Mouse (Mus musculus) lung, embryonic 14.5 days (tissue): ENCODE measurements at regions not wholly inside any gene's neighbourhood (a gene's known extent, or its start where the extent isn't known, plus 50 kb on each side); places are given as distances from the start of the nearest gene placed in this dataset.

Experiments used
- ATAC-seq: fragments of 200-750 bp; cut with Nextera tagmentation; 2 replicates; pipeline ENCODE4 v1.8.0; 2017; ENCODE audit warnings: mild to moderate bottlenecking, moderate TSS enrichment, moderate library complexity; ENCODE audit not compliant: insufficient read depth
- DNase-seq: peaks from one replicate; pipeline ENCODE4 v3.0.0-alpha.2; 2015
- H3K27ac ChIP-seq: fragments of 300-500 bp; sonication (generic); 2 replicates; pipeline ENCODE4 v1.5.1; 2014; ENCODE audit warnings: low read depth, mild to moderate bottlenecking, moderate library complexity
- H3K27me3 ChIP-seq: fragments of 300-500 bp; sonication (generic); 2 replicates; pipeline ENCODE4 v1.6.1; 2014; ENCODE audit warnings: low read length, control low read depth; ENCODE audit not compliant: insufficient read depth
- H3K36me3 ChIP-seq: fragments of 300-500 bp; sonication (generic); 2 replicates; pipeline ENCODE4 v1.6.1; 2014; ENCODE audit warnings: control low read depth; ENCODE audit not compliant: insufficient read depth
- H3K4me1 ChIP-seq: fragments of 300-500 bp; sonication (generic); 2 replicates; pipeline ENCODE4 v1.6.1; 2014; ENCODE audit warnings: antibody characterized with exemption, control low read depth; ENCODE audit not compliant: insufficient read depth
- H3K4me2 ChIP-seq: fragments of 300-500 bp; sonication (generic); 2 replicates; pipeline ENCODE4 v1.6.1; 2014; ENCODE audit warnings: mild to moderate bottlenecking
- H3K4me3 ChIP-seq: fragments of 300-500 bp; sonication (generic); 2 replicates; pipeline ENCODE4 v1.5.1; 2014; ENCODE audit warnings: low read depth, low read length
- H3K9ac ChIP-seq: fragments of 300-500 bp; sonication (generic); 2 replicates; pipeline ENCODE4 v1.6.1; 2014
- H3K9me3 ChIP-seq: fragments of 300-500 bp; sonication (generic); 2 replicates; pipeline ENCODE4 v1.6.1; 2016; ENCODE audit warnings: low read depth, low read length, control low read depth
- CTCF ChIP-seq: IDR thresholded peaks from 2 replicates; pipeline ENCODE4 v1.5.1; 2016; ENCODE audit warnings: antibody characterized with exemption, low read depth
- WGBS: fragments of 180-500 bp; shearing (Covaris S2); extraction: QIAGEN DNeasy Blood & Tissue Kit; methylation state at CpG from one replicate; pipeline ENCODE4 v1.1.7; 2014; 5-methylcytosine and 5-hydroxymethylcytosine counted together

- TF ChIP-seq CTCF = no peak
- H3K4me2 ChIP-seq = no peak overlapping the region
- H3K4me1 ChIP-seq = no peaks in the 10 kb centered on the region
- no peaks in the 10 kb centered on the region for H3K9me3 ChIP-seq
- WGBS = 82% methylated on average over 1 of the region's 1 CpGs
- H3K36me3 ChIP-seq = no peaks in the 10 kb centered on the region
- DNase-seq (no peak), ATAC-seq (no peak)
- no peak overlapping the region for H3K27ac ChIP-seq
- no peaks in the 10 kb centered on the region for H3K27me3 ChIP-seq
- H3K4me3 ChIP-seq = no peak overlapping the region
- H3K9ac ChIP-seq = no peak overlapping the region
Measured at GRCm38 (mm10) chr19:18318391-18318944, 313.2 kb downstream of the Ostf1 start.

DNA sequence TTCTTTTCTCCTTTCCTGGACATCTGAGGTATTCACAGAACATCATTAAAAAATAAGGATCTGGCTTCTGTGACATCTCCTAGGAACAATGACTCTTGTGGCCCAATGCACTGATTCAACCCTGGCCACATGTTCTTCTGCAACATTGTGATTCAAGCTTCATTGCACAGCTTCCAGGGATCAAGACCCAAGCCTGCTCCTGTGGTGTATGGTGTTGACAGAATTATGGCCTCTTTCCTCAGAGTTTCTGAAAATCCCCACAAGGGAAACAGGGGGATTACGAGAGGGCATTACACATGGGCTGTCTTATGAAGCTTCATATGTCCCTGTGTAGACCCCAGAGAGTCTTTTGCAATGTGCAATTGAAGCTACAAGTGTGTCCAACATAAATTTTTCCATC lies 358.2 kb downstream of the Ostf1 start:
- no peaks in the 10 kb centered on the region for H3K9me3 ChIP-seq
- H3K4me2 ChIP-seq = no peak overlapping the region
- no peak overlapping the region for H3K9ac ChIP-seq
- ATAC-seq (no peak), DNase-seq (no peak)
- H3K27me3 ChIP-seq = no peaks in the 10 kb centered on the region
- 52% methylated on average over 1 of the region's 1 CpGs for WGBS
- H3K27ac ChIP-seq = no peak overlapping the region
- no peaks in the 10 kb centered on the region for H3K4me1 ChIP-seq
- no peak overlapping the region for H3K4me3 ChIP-seq
- H3K36me3 ChIP-seq = no peaks in the 10 kb centered on the region
- no peak for TF ChIP-seq CTCF

GRCm38 (mm10) chr19:18255074-18255684 lies 376.4 kb downstream of the Ostf1 start:
- no peak for ATAC-seq
- Histone ChIP-seq H3K4me1 (no peaks in the 10 kb centered on the region), H3K27ac (no peak overlapping the region), H3K9me3 (no peaks in the 10 kb centered on the region), H3K4me2 (no peak overlapping the region), H3K9ac (no peak overlapping the region), H3K27me3 (no peaks in the 10 kb centered on the region), H3K4me3 (no peak overlapping the region), H3K36me3 (no peaks in the 10 kb centered on the region)
- 67% methylated on average over 14 of the region's 14 CpGs for WGBS
- no peak for TF ChIP-seq CTCF
- peak; percentile 17 for DNase-seq

DNA sequence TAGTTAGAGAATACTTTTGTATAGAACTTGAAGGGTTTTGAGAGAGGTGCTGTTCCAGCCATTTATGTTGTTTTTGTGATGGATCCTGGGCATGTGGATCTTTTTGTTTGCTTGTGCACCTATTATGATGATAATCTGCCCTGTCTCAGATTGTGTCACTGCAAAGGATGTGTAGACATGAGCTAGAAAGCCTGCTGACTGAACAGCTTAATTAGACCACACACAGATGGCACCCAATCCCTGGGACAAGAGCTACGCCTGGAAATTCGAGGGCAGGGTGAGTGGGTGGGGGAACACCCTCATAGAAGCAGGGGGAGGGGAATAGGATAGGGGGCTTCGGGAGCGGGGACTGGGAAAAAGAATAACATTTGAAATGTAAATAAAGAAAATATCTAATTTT lies 378.3 kb downstream of the Ostf1 start:
- Histone ChIP-seq H3K4me1 (no peaks in the 10 kb centered on the region), H3K9me3 (no peaks in the 10 kb centered on the region), H3K36me3 (no peaks in the 10 kb centered on the region), H3K4me2 (no peak overlapping the region), H3K27me3 (no peaks in the 10 kb centered on the region), H3K27ac (no peak overlapping the region), H3K4me3 (no peak overlapping the region), H3K9ac (no peak overlapping the region)
- DNase-seq (no peak), ATAC-seq (no peak)
- no peak for TF ChIP-seq CTCF
- 76% methylated on average over 4 of the region's 4 CpGs for WGBS
